Mouse (Mus musculus) midbrain, postnatal 0 days (tissue): ENCODE data around the gene Numbl. TPM values are rescaled to one million over a fixed set of nuclear protein-coding genes. Genes with fewer than 3 reads are reported as not detected.

Experiments used
- ATAC-seq: fragments of 200-750 bp; cut with Nextera tagmentation; 2 replicates; pipeline ENCODE4 v1.8.0; 2017; ENCODE audit warnings: moderate number of reproducible peaks, mild to moderate bottlenecking, moderate TSS enrichment, moderate library complexity; ENCODE audit not compliant: low FRiP score
- DNase-seq: peaks from one replicate; pipeline ENCODE4 v3.0.0-alpha.2; 2015; ENCODE audit warnings: low spot score
- H3K27ac ChIP-seq: fragments of 300-500 bp; sonication (generic); 2 replicates; pipeline ENCODE4 v1.5.1; 2014; ENCODE audit warnings: low read depth, mild to moderate bottlenecking, low read length, mixed read lengths
- H3K27me3 ChIP-seq: fragments of 300-500 bp; sonication (generic); 2 replicates; pipeline ENCODE4 v1.6.1; 2014; ENCODE audit warnings: low read length, control low read depth, mixed read lengths; ENCODE audit not compliant: insufficient read depth
- H3K36me3 ChIP-seq: fragments of 300-500 bp; sonication (generic); 2 replicates; pipeline ENCODE4 v1.6.1; 2014; ENCODE audit warnings: low read length, control low read depth, mixed read lengths; ENCODE audit not compliant: insufficient read depth
- H3K4me1 ChIP-seq: fragments of 300-500 bp; sonication (generic); 2 replicates; pipeline ENCODE4 v1.6.1; 2014; ENCODE audit warnings: mild to moderate bottlenecking, control low read depth, antibody characterized with exemption, low read length, mixed read lengths; ENCODE audit not compliant: insufficient read depth
- H3K4me2 ChIP-seq: fragments of 300-500 bp; sonication (generic); 2 replicates; pipeline ENCODE4 v1.6.1; 2014; ENCODE audit warnings: low read depth, mild to moderate bottlenecking, low read length, mixed read lengths; ENCODE audit not compliant: poor library complexity, severe bottlenecking
- H3K4me3 ChIP-seq: fragments of 300-500 bp; sonication (generic); 2 replicates; pipeline ENCODE4 v1.5.1; 2014; ENCODE audit warnings: low read depth, mild to moderate bottlenecking, low read length, moderate library complexity
- H3K9ac ChIP-seq: fragments of 300-500 bp; sonication (generic); replicated peaks from 2 replicates; pipeline ENCODE4 v1.6.1; 2014; ENCODE audit warnings: mild to moderate bottlenecking, low read length, moderate library complexity, mixed read lengths; ENCODE audit not compliant: poor library complexity, severe bottlenecking
- H3K9me3 ChIP-seq: fragments of 300-500 bp; sonication (generic); 2 replicates; pipeline ENCODE4 v1.6.1; 2016; ENCODE audit warnings: low read length, control low read depth
- CTCF ChIP-seq: IDR thresholded peaks from 2 replicates; pipeline ENCODE4 v1.5.1; 2016; ENCODE audit warnings: antibody characterized with exemption, mild to moderate bottlenecking
- WGBS: fragments of 180-500 bp; shearing (Covaris S2); extraction: QIAGEN DNeasy Blood & Tissue Kit; methylation state at CpG from one replicate; pipeline ENCODE4 v1.1.7; 2014; 5-methylcytosine and 5-hydroxymethylcytosine counted together
- polyA plus RNA-seq: library from polyadenylated mRNA; unstranded; fragments of >200 nt; fragmentation: Nextera tagmentation; extraction: Ambion mirVana; gene quantifications from 2 replicates; pipeline ENCODE4 v1.2.1, GENCODE M21; 2015
- total RNA-seq: library from RNA; depleted of rRNA; stranded (reverse); fragments of >200 nt; gene quantifications from 2 replicates; pipeline ENCODE4 v1.2.3, GENCODE M21; 2014

The Numbl gene
- total and polyA plus RNA-seq, 2 experiments from 2014 or later = 60.9 to 147 TPM

DNA sequence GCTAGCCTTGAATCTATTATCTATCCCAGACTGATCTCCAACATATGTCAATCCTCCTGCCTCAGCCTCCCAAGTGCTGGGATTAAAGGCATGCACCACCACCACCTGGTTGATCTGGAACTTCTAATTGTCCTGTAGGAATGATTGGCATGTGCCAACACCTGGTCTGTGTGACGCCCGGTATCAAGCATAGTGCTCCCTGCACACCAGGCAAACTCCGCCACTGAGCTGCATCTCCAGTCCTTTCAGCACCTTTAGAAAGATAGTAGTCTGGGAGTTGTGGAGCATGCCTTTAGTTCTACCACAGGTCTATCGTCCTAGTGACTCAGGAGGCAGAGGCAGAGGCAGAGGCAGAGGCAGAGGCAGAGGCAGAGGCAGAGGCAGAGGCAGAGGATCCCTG is 42.1 kb downstream of the Numbl start:
- no peak for ATAC-seq
- Histone ChIP-seq H3K27me3 (no peaks in the 10 kb centered on the region), H3K9ac (no peak overlapping the region), H3K27ac (no peak overlapping the region), H3K36me3 (no peaks in the 10 kb centered on the region), H3K9me3 (no peaks in the 10 kb centered on the region), H3K4me3 (no peak overlapping the region), H3K4me1 (no peaks in the 10 kb centered on the region), H3K4me2 (no peak overlapping the region)
- WGBS = 84% methylated on average over 4 of the region's 4 CpGs
- no peak for DNase-seq
- no peak for TF ChIP-seq CTCF

DNA sequence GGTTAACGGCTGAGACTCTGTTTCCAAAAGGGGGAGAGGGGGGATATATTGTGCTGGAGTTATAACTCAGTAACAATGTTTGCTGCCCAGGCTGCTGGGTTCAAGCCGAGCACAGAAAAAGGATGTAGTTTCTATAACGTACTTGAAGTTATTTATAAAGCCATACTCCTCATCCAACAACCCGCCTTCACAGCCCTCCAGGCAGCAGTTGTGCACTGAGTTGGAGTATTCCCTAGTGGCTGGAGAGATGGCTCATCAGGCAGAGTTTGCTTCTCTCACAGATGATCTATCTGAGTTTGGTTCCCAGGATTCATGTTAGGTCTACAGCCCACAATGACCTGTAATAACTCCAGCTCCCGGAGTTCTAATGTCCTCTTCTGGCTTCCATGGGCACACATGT is 42.6 kb downstream of the Numbl start:
- H3K9ac ChIP-seq = no peak overlapping the region
- WGBS = 74% methylated on average over 5 of the region's 5 CpGs

DNA sequence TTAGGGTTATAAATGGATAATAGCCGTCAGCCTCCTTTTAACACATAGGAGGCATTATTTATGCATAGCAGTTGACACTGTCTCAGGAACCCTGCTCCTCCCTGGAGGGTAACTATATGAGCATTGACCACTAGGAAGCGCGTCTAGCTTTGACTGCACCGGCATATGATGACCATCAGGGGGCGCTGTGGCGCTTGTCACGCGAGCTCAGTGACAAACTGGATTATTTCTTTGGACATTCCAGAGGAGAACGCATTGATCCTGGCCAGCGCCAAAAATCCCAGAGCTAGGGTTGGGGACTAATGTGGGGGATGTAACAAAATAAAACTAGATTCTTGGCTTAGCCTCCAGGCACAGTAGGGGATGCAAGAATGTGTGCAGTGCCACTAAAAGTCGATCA is 43.9 kb downstream of the Numbl start:
- Histone ChIP-seq H3K4me1 (no peaks in the 10 kb centered on the region), H3K4me3 (no peak overlapping the region), H3K36me3 (0 out of 2 replicates have a peak, but pooled peaks cover 3% of the 10 kb centered on the region), H3K27me3 (no peaks in the 10 kb centered on the region), H3K9me3 (no peaks in the 10 kb centered on the region), H3K4me2 (no peak overlapping the region), H3K9ac (no peak overlapping the region), H3K27ac (no peak overlapping the region)
- ATAC-seq (peak; percentile 41; the same call in 1 of the 2 replicates), DNase-seq (peak; percentile 77)
- 7% methylated on average over 11 of the region's 11 CpGs for WGBS
- peak; percentile 95 for TF ChIP-seq CTCF

More for the DNA sequence above, 42.6 kb downstream of the Numbl start:
- Histone ChIP-seq H3K27me3 (no peaks in the 10 kb centered on the region), H3K4me1 (no peaks in the 10 kb centered on the region), H3K4me2 (no peak overlapping the region), H3K4me3 (no peak overlapping the region), H3K36me3 (no peaks in the 10 kb centered on the region), H3K9me3 (no peaks in the 10 kb centered on the region), H3K27ac (no peak overlapping the region)
- ATAC-seq (no peak), DNase-seq (no peak)
- no peak for TF ChIP-seq CTCF

DNA sequence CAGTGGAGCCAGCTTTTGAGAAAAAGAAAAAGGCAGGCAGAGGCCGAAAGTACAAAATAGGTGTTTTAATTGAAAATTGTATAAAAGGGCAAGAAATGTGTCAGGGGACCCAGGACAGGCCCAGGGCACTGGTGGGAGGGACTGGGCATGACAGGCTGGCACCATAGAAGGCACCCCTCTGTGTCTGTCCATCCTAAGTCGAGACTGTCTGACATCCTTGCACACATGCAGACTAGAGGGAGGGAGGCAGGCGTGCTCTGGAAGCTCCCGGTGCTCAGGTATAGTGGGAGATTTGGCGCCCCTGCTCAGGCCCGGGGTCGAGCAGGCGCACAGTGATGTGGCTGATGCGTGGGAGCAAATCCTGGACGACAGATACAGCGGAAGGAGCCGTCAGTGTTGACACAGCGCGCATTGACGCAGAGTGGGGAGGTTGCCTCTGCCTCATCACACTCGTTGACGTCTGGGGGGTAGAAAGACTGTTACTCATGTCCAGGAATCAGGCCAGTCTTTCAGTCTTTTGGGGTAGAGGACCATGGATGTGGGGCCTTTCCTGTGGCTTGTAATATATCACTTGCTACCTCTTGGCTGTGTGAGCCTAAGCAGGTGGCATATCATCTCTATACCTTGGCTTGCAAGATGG is 47.0 kb downstream of the Numbl start:
- Histone ChIP-seq H3K27ac (no peak overlapping the region), H3K4me3 (no peak overlapping the region), H3K36me3 (0 out of 2 replicates have a peak, but pooled peaks cover 3% of the 10 kb centered on the region), H3K4me2 (no peak overlapping the region), H3K9ac (no peak overlapping the region), H3K27me3 (no peaks in the 10 kb centered on the region), H3K4me1 (no peaks in the 10 kb centered on the region), H3K9me3 (no peaks in the 10 kb centered on the region)
- 89% methylated on average over 17 of the region's 17 CpGs for whole genome bisulfite sequencing
- DNase-seq = no peak
- no peak for TF ChIP-seq CTCF
- ATAC-seq = no peak

DNA sequence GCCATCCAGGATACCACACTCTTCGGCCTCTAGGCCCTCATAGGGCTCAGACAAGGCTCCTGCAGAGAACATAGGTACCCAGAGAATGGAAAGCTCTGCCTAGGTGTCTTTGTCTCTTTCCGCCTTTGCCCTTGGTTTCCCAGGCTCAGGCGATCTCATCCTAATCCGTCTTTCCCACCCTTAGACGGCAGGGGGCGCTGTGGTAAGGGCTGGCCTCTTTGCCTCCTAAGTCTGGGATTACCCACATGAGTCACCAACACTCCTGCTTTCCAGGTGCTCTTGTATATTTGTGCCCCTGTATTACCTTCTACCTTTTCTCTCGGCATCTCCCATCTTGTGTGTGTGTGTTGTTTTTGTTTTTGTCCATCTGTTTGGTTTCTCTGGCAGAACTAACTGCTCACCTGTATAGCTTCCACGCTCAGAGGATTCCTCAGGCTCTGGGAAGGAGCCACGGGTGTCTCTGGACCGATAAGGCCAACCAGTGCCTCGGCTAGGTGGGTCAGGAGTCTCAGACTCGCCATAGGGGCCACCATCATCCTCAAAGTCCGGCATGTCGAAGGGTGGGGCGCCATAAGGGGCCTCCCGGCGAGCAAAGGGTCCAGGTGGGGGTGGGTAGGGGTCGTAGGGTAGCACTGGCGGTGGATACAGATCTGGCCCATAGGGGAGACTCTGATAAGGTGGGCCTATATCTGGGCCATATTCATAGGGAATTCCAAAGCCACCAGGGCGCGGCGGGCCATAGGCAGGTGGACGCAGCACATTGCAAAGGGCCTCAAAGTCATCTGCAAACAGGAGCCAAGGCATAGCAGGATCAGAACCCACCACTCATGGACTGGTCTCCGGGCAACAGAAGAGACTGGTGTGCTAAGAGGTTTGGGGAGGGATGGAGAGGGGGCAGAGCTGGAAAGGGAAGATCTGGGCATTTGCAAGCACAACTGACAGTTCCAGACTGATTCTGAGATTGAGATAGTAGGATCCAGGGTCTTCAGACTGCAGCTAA is 48.2 kb downstream of the Numbl start:
- no peak overlapping the region for H3K4me2 ChIP-seq
- peak; percentile 63 for TF ChIP-seq CTCF
- H3K4me3 ChIP-seq = no peak overlapping the region
- 0 out of 2 replicates have a peak, but pooled peaks cover 3% of the 10 kb centered on the region for H3K27me3 ChIP-seq
- 77% methylated on average over 24 of the region's 24 CpGs for WGBS
- no peak overlapping the region for H3K9ac ChIP-seq
- 0 out of 2 replicates have a peak, but pooled peaks cover 3% of the 10 kb centered on the region for H3K36me3 ChIP-seq
- no peak overlapping the region for H3K27ac ChIP-seq
- H3K9me3 ChIP-seq = no peaks in the 10 kb centered on the region
- no peaks in the 10 kb centered on the region for H3K4me1 ChIP-seq
- no peak for DNase-seq
- no peak for ATAC-seq

DNA sequence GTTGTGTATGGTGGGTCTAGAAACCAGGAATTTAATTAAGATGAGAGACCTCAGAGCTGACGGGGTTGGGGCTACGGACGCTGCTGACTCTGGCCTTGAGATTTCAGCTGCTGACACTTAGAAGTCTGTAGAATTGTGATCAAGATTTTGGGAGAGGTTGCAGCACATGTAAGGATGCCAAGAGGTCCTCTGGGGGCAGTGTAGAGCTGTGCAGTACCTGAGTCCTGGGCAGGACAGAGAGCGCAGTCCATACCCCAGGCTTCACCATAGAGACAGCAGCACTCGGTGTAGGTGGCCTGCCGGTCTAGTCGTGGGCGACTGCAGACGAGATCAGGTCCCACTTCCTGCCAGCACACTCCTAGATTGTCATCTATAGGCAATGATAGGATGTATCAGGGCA is 49.3 kb downstream of the Numbl start:
- DNase-seq = no peak
- no peak for ATAC-seq
- no peak overlapping the region for H3K4me3 ChIP-seq
- H3K4me2 ChIP-seq = no peak overlapping the region
- no peaks in the 10 kb centered on the region for H3K4me1 ChIP-seq
- 58% methylated on average over 9 of the region's 9 CpGs for WGBS
- H3K9ac ChIP-seq = no peak overlapping the region
- peak; percentile 56 for TF ChIP-seq CTCF
- H3K36me3 ChIP-seq = 0 out of 2 replicates have a peak, but pooled peaks cover 3% of the 10 kb centered on the region
- H3K27me3 ChIP-seq = 0 out of 2 replicates have a peak, but pooled peaks cover 3% of the 10 kb centered on the region
- no peaks in the 10 kb centered on the region for H3K9me3 ChIP-seq
- H3K27ac ChIP-seq = no peak overlapping the region
